ENCODE assay signal across 10 mouse cellular contexts in genomic region chr7:19722754-19723195, GRCm38 (mm10). TPM values are rescaled to one million over a fixed set of nuclear protein-coding genes. Genes with fewer than 3 reads are reported as not detected.
DNase-seq lines count a peak whose midpoint lies in the region; ATAC-seq and TF ChIP-seq lines count a peak whose summit lies in the region.
"Had no signal": no experiment of that assay in that cellular context is flagged by ENCODE, and none has a peak within 500 bp of the region (broad histone marks: within the 10 kb centered on the region; RNA-seq: fewer than 3 reads in every experiment).

No protein-coding gene starts in this region.

- intact Hi-C loops in left cerebral cortex, adult 2 months (cut with DNase I): no loop called here

- 88% methylated on average over 6 of the region's 6 CpGs for WGBS in embryonic facial prominence, embryonic 10.5 days
- WGBS in intestine, postnatal 0 days: 81% methylated on average over 6 of the region's 6 CpGs
- 41% methylated on average over 6 of the region's 6 CpGs for WGBS in liver, embryonic 15.5 days (ENCODE audit: insufficient replicate concordance)
- 92% methylated on average over 6 of the region's 6 CpGs for WGBS in hindbrain, embryonic 12.5 days

- H3K36me3 ChIP-seq in E14TG2a.4 (ENCODE audit: insufficient read depth, low read length): peaks cover 94% of the 10 kb centered on the region
- peaks cover 100% of the 10 kb centered on the region for H3K36me3 ChIP-seq in embryonic facial prominence, embryonic 10.5 days (replicated peaks)
- H3K36me3 ChIP-seq in intestine, postnatal 0 days (ENCODE audit: control insufficient read depth, insufficient read depth): peaks cover 81% of the 10 kb centered on the region
- no peaks in the 10 kb centered on the region; the same call in 1 of the 2 replicates for H3K36me3 ChIP-seq in liver, embryonic 15.5 days (replicated peaks)
- H3K36me3 ChIP-seq in hindbrain, embryonic 12.5 days: peaks cover 73% of the 10 kb centered on the region

- ATAC-seq in intestine, postnatal 0 days: peak; percentile 44
- 0 out of 2 replicates have a peak, but pooled peaks have one; percentile 18 for ATAC-seq in liver, embryonic 15.5 days (ENCODE audit: insufficient read depth)
- ATAC-seq in hindbrain, embryonic 12.5 days (ENCODE audit: low FRiP score): no peak
- ATAC-seq: hindbrain, postnatal 0 days had no signal

- DNase-seq in embryonic facial prominence, embryonic 10.5 days (ENCODE audit: low spot score): peak; percentile 20
- DNase-seq in cerebellum, adult 11-12 months: no peak
- DNase-seq in cerebellum, postnatal 36 days: no peak
- DNase-seq in left cerebral cortex, adult 2 months (ENCODE audit: extremely low spot score in 1 of 2, low spot score in 2 of 2): no peak

- H3K4me2 ChIP-seq in intestine, postnatal 0 days (replicated peaks; ENCODE audit: low read depth): no peak overlapping the region
- no peak overlapping the region for H3K4me2 ChIP-seq in liver, embryonic 15.5 days
- no peak overlapping the region for H3K4me2 ChIP-seq in hindbrain, embryonic 12.5 days (replicated peaks)

- no peak for TF ChIP-seq CTCF in E14TG2a.4 (conservative IDR thresholded peaks at IDR 0.05; ENCODE audit: low read length)
- TF ChIP-seq CTCF in intestine, postnatal 0 days (IDR thresholded peaks at IDR 0.05; ENCODE audit: low read depth): 0 out of 2 replicates have a peak, but pooled peaks have one; percentile 28
- TF ChIP-seq CTCF in left cerebral cortex, adult 2 months (IDR thresholded peaks at IDR 0.05): no peak

- H3K9me3 ChIP-seq in E14TG2a.4 (ENCODE audit: low read length): no peaks in the 10 kb centered on the region
- peaks cover 15% of the 10 kb centered on the region for H3K9me3 ChIP-seq in embryonic facial prominence, embryonic 10.5 days
- H3K9me3 ChIP-seq in intestine, postnatal 0 days (ENCODE audit: control insufficient read depth): no peaks in the 10 kb centered on the region
- H3K9me3 ChIP-seq in liver, embryonic 15.5 days (replicated peaks): no peaks in the 10 kb centered on the region
- peaks cover 17% of the 10 kb centered on the region for H3K9me3 ChIP-seq in hindbrain, embryonic 12.5 days (replicated peaks)
- H3K9me3 ChIP-seq: G1E had no signal

- no peaks in the 10 kb centered on the region for H3K27me3 ChIP-seq in E14TG2a.4 (ENCODE audit: insufficient read depth, low read length)
- H3K27me3 ChIP-seq in embryonic facial prominence, embryonic 10.5 days (replicated peaks; ENCODE audit: low read depth, poor library complexity, severe bottlenecking): no peaks in the 10 kb centered on the region
- H3K27me3 ChIP-seq in intestine, postnatal 0 days (replicated peaks; ENCODE audit: control insufficient read depth, insufficient read depth, low read length): no peaks in the 10 kb centered on the region
- H3K27me3 ChIP-seq in liver, embryonic 15.5 days: no peaks in the 10 kb centered on the region
- no peaks in the 10 kb centered on the region for H3K27me3 ChIP-seq in hindbrain, embryonic 12.5 days

- peaks cover 68% of the 10 kb centered on the region for H3K4me1 ChIP-seq in E14TG2a.4 (replicated peaks; ENCODE audit: low read depth, low read length)
- H3K4me1 ChIP-seq in embryonic facial prominence, embryonic 10.5 days: no peaks in the 10 kb centered on the region
- no peaks in the 10 kb centered on the region for H3K4me1 ChIP-seq in intestine, postnatal 0 days (replicated peaks; ENCODE audit: control insufficient read depth, insufficient read depth, low read length)
- H3K4me1 ChIP-seq in liver, embryonic 15.5 days (replicated peaks): peaks cover 12% of the 10 kb centered on the region
- H3K4me1 ChIP-seq in hindbrain, embryonic 12.5 days: no peaks in the 10 kb centered on the region

- no peak overlapping the region for H3K9ac ChIP-seq in intestine, postnatal 0 days (ENCODE audit: low read depth, low read length)
- no peak overlapping the region for H3K9ac ChIP-seq in liver, embryonic 15.5 days
- H3K9ac ChIP-seq in hindbrain, embryonic 12.5 days: no peak overlapping the region

- no peak overlapping the region for H3K27ac ChIP-seq in embryonic facial prominence, embryonic 10.5 days (replicated peaks)
- H3K27ac ChIP-seq in intestine, postnatal 0 days (ENCODE audit: low read depth, low read length): no peak overlapping the region
- H3K27ac ChIP-seq in liver, embryonic 15.5 days (replicated peaks): no peak overlapping the region
- no peak overlapping the region for H3K27ac ChIP-seq in hindbrain, embryonic 12.5 days
- no peak overlapping the region for H3K27ac ChIP-seq in left cerebral cortex, adult 2 months
- H3K27ac ChIP-seq: hindbrain, postnatal 0 days had no signal

- H3K4me3 ChIP-seq in E14TG2a.4 (replicated peaks; ENCODE audit: low read length): 0 out of 2 replicates have a peak overlapping the region, but pooled peaks have one; percentile 23
- H3K4me3 ChIP-seq in embryonic facial prominence, embryonic 10.5 days: no peak overlapping the region
- H3K4me3 ChIP-seq in intestine, postnatal 0 days (ENCODE audit: low read depth, low read length): no peak overlapping the region
- H3K4me3 ChIP-seq in liver, embryonic 15.5 days (replicated peaks): no peak overlapping the region
- H3K4me3 ChIP-seq in hindbrain, embryonic 12.5 days: no peak overlapping the region
- H3K4me3 ChIP-seq in left cerebral cortex, adult 2 months: no peak overlapping the region

RNA-seq across cellular contexts. Expression of gene Tomm40, which starts 7.5 kb away (rescaled TPM):
- 216 and 221 TPM in 2 replicates for polyA plus RNA-seq in embryonic facial prominence, embryonic 10.5 days (2016; fragmentation: Nextera tagmentation; extraction: Ambion mirVana)
- 80.1 and 85.5 TPM in 2 replicates for polyA plus RNA-seq in intestine, postnatal 0 days (2015; fragmentation: Nextera tagmentation; extraction: Ambion mirVana)
- polyA plus RNA-seq in liver, embryonic 15.5 days (2015; fragmentation: Nextera tagmentation; extraction: Ambion mirVana): 87.2 and 91.8 TPM in 2 replicates
- polyA plus RNA-seq in hindbrain, embryonic 12.5 days (2016; fragmentation: Nextera tagmentation; extraction: Ambion mirVana): 136 and 138 TPM in 2 replicates
- total RNA-seq in left cerebral cortex, adult 2 months (2021): 100 to 1,000 TPM; 117 TPM

RNA-seq across cellular contexts. Expression of gene Apoe, which starts 23.8 kb away (rescaled TPM):
- 135 and 168 TPM in 2 replicates for polyA plus RNA-seq in embryonic facial prominence, embryonic 10.5 days (2016; fragmentation: Nextera tagmentation; extraction: Ambion mirVana)
- polyA plus RNA-seq in intestine, postnatal 0 days (2015; fragmentation: Nextera tagmentation; extraction: Ambion mirVana): 435 and 436 TPM in 2 replicates
- 2,704 and 3,478 TPM in 2 replicates for polyA plus RNA-seq in liver, embryonic 15.5 days (2015; fragmentation: Nextera tagmentation; extraction: Ambion mirVana)
- 228 and 246 TPM in 2 replicates for polyA plus RNA-seq in hindbrain, embryonic 12.5 days (2016; fragmentation: Nextera tagmentation; extraction: Ambion mirVana)
- total RNA-seq in left cerebral cortex, adult 2 months (2021): 1,000 to 10,000 TPM; 1,824 to 1,912 TPM

RNA-seq across cellular contexts. Expression of gene Nectin2, which starts 27.5 kb away (rescaled TPM):
- polyA plus RNA-seq in embryonic facial prominence, embryonic 10.5 days (2016; fragmentation: Nextera tagmentation; extraction: Ambion mirVana): 110 TPM in 2 replicates
- polyA plus RNA-seq in intestine, postnatal 0 days (2015; fragmentation: Nextera tagmentation; extraction: Ambion mirVana): 93.1 and 94.7 TPM in 2 replicates
- polyA plus RNA-seq in liver, embryonic 15.5 days (2015; fragmentation: Nextera tagmentation; extraction: Ambion mirVana): 15.2 and 19.5 TPM in 2 replicates
- 60.8 and 67.1 TPM in 2 replicates for polyA plus RNA-seq in hindbrain, embryonic 12.5 days (2016; fragmentation: Nextera tagmentation; extraction: Ambion mirVana)
- 1 to 10 TPM; 7.9 to 8.2 TPM for total RNA-seq in left cerebral cortex, adult 2 months (2021)

RNA-seq across cellular contexts. Expression of gene Apoc1, which starts 30.3 kb away (rescaled TPM):
- polyA plus RNA-seq in embryonic facial prominence, embryonic 10.5 days (2016; fragmentation: Nextera tagmentation; extraction: Ambion mirVana): 3.6 and 4.7 TPM in 2 replicates
- polyA plus RNA-seq in intestine, postnatal 0 days (2015; fragmentation: Nextera tagmentation; extraction: Ambion mirVana): 34.7 and 50.0 TPM in 2 replicates
- 609 and 611 TPM in 2 replicates for polyA plus RNA-seq in liver, embryonic 15.5 days (2015; fragmentation: Nextera tagmentation; extraction: Ambion mirVana)
- polyA plus RNA-seq in hindbrain, embryonic 12.5 days (2016; fragmentation: Nextera tagmentation; extraction: Ambion mirVana): 3.8 and 4.7 TPM in 2 replicates
- total RNA-seq in left cerebral cortex, adult 2 months (2021): 1 to 10 TPM; 3.5 to 3.7 TPM

RNA-seq across cellular contexts. Expression of gene Apoc4, which starts 41.5 kb away (rescaled TPM):
- 0.09 TPM in 1 of 2 replicates, not detected in the other for polyA plus RNA-seq in embryonic facial prominence, embryonic 10.5 days (2016; fragmentation: Nextera tagmentation; extraction: Ambion mirVana)
- polyA plus RNA-seq in intestine, postnatal 0 days (2015; fragmentation: Nextera tagmentation; extraction: Ambion mirVana): 0.70 and 1.4 TPM in 2 replicates
- polyA plus RNA-seq in liver, embryonic 15.5 days (2015; fragmentation: Nextera tagmentation; extraction: Ambion mirVana): 273 and 372 TPM in 2 replicates
- polyA plus RNA-seq in hindbrain, embryonic 12.5 days (2016; fragmentation: Nextera tagmentation; extraction: Ambion mirVana): 0.10 TPM in 1 of 2 replicates, not detected in the other
- not detected for total RNA-seq in left cerebral cortex, adult 2 months (2021)
- total RNA-seq: hindbrain, postnatal 0 days had no signal
- polyA plus RNA-seq: hindbrain, postnatal 0 days had no signal
